Mouse (Mus musculus): ENCODE data around the gene Tdrd12. TPM values are rescaled to one million over a fixed set of nuclear protein-coding genes. Genes with fewer than 3 reads are reported as not detected.
"Not testable (repeated sequence)": the region's sequence is repeated elsewhere in the genome, so short reads cannot be mapped to it uniquely, and the experiment has no call there.

Gene Tdrd12
- total RNA-seq (2021): not detected

DNA sequence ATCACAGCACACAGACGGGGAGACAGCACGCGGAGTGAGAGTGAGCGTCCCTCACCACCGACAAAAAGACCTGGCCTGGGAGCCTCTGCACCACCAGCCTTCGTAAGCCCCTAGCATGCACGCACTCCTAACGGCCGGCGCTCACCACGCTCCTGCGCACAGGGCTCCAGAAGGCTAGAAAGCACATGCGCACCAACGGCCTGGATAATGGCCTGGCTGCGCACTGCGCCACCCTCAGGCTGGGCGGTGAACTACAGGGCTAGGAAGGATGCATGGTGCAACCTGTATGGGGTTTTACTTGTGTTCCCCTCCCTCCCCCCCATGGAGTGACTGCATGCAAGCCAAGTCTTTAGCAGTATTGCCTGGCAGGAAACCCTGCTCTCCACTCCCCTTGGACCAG, at the start of gene Tdrd12:
TSS of gene Tdrd12 (minus strand) at position 184 of the 400 bp plus-strand sequence.
- no peak for DNase-seq
- intact Hi-C loops (cut with DNase I): no loop called here

DNA sequence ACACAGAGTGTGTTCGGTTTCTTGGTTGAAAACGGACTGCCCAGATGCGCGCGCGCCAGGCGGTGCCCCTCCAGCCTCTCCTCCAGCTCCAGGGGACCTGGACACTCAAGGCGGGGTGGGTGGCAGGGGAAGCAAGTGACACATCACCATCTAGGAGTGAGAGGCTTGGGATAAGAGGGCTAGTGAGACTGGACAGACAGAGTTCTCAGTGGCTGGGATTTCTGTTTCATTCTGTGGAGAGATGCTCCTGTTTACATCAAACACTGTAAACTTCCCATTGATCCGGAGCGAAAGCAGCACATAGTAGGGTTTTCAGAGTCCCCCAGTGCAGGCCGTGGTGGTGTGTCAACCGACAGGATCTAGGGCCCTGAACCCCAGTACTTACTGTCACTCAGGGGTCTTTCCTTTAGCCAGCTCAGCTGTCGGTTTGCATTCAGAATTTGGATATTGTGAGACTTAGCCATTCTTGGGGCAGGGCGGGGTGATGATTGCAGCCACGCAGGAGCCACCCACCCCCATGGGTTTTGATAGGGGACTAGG, 49.4 kb upstream of the Tdrd12 start:
- intact Hi-C loops (cut with DNase I): loop anchor here (2.0 to 10.0 kb wide), 3 partner anchors 32 to 192 kb away; partner anchors contain the start of genes Cep89, Faap24 and Pdcd5

DNA sequence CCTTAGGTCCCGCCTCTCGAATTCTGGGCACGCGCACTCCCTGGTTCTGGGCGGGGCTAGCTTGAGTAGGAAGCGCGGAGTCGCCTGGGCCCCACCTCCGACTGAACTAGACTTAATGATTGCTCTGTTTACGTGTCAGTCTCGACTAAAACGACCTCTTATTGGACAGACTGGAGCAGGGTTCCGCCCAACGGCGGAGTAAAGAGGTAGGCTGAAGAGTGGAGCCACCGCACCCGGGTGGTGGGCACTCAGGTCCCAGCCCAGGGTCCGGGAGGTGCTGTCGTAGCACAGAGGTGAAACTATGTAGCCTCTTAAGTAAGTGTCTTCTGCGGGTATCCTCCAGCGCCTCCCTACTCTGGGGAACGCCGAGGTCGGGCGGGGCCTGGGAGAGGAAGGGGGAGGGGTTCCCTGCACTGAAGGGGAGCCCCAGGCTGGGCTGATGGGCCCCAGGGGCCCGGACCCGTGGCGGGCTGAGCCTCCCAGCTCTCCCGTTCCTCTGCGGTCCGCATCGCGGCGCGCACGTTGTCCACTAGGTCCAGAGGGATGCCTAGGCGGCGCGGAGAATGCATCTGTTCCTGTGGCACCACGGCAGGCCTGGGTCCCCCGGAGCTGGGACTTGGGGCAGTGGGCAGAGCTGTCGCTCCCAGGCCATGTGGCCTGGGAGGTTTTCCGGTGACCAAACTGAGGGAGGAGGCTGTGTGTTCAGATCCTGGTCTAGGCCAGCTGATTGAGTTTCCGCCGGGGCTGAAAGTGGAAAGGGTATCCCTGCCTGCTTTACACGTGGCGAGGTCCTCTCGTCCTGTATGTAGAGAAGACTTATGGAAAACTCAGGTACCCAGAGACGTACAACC, 48.7 kb upstream of the Tdrd12 start, which contains the start of gene Ankrd27:
TSS of gene Ankrd27 (plus strand) at position 190 of the 851 bp plus-strand sequence.
- intact Hi-C loops (cut with DNase I): loop anchor here (2.0 to 10.0 kb wide), 3 partner anchors 31 to 191 kb away; partner anchors contain the start of genes Cep89, Faap24 and Pdcd5
- DNase-seq: peak; percentile 94 to 96

More for the DNA sequence above, 49.4 kb upstream of the Tdrd12 start:
- DNase-seq: no peak

DNA sequence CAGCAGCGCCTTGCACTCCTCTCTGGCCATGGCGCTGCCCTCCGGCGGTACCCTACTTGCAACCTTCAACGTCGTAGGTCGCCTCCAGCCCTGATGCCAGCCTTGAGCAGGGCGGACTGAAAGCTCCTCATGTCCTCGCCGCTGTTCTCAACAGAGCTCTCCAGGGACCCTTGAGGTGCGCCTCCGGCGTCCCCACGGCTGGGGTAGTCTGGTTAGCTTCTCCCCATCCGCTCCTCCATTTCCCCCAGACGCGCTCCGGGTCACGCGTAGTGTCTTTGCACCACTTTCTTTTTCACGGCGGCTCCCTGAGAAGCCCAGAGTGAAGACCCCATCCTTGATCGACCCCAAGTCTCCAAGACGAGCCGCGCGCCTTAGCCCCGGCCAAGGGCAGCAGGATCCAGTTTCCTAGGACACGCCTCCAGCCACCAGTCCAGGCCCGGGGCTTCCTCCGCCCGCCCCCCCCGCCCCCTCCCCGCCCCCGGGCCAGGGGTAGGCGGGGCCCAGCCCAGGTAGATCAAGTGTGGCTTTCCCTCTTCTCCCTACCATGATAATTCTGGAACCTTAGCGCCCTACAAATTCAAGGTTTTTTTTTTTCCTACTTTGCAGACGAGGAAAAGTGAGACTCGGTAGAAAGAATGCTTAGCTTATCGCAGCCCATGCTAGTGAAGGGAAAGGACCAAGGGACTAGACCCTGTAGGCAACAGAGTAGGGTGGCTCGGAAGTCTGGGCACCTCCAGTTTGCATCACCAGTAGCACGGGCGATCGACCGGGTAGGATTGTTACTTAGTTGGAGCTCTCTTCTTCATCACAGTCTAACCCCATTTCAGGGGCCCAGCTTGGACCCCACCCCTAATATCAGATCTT, 47.9 kb upstream of the Tdrd12 start, which contains the start of gene Rgs9bp:
TSS of gene Rgs9bp (minus strand) at position 392 of the 864 bp plus-strand sequence.
- intact Hi-C loops (cut with DNase I): loop anchor here (2.0 to 10.0 kb wide), 3 partner anchors 31 to 191 kb away; partner anchors contain the start of genes Cep89, Faap24 and Pdcd5
- peak; percentile 31 to 39 for DNase-seq

DNA sequence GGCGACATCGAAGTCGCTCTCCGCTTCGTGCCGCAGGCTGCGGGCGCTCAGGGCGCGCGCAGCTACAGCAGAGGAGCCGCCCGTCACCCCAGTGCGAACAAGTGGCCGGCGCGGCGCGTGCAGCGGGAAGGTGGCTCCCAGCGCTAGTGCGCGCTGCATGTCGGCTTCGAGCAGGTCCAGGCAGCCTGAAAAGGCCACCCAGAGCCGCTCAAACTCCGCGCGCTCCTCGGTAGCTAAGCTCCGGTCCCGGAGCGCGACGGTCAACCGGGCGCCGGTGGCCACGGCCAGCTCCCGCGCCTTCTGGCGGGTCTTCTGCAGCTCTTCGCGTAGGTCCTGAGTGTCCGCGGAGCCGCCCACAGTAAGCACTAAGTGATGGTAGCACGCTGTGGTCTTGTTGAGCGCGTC, 47.2 kb upstream of the Tdrd12 start:
- intact Hi-C loops (cut with DNase I): loop anchor here (5.0 to 10.0 kb wide), 2 partner anchors 63 to 190 kb away; partner anchors contain the start of genes Cep89, Faap24 and Pdcd5
- DNase-seq: peak; percentile 23 to 40

DNA sequence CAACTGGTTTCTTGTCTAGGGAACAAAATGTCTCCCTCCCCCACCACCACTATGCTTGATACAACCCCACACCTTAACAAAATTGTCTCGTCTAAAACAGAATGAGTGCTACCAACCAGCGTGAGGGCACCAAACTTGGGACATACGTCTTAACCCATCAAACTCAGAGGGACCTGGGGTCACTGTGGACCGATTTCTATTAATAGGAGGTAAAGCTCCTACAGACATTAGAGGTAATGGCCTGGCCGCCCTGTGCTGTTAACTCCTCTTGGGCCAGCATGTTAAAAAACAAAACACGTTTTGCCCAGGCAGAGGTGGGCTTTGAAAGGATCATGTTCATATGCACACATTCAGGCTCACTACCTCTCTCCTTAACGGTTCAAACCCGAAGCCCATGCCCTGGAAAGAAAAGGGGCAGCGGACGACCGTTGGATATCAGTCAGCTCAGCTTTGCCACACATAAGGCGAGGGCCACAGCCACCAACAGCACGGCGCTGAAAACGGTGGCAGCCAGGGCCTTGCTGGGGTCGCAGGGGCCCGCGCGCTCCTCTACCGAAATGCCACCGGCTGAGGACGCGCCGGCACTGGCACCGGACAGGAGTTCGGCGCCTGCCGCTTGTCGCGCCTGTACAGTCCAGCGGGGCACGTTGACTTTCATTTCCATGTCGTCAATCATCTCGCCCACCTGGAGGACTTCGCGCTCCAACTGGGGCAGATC, 46.7 kb upstream of the Tdrd12 start:
- DNase-seq: peak in 1 of 2 experiments; percentile 5
- intact Hi-C loops (cut with DNase I): loop anchor here (10.0 kb wide), 1 partner anchor 189 kb away; the partner anchor contains the start of genes Cep89 and Faap24

DNA sequence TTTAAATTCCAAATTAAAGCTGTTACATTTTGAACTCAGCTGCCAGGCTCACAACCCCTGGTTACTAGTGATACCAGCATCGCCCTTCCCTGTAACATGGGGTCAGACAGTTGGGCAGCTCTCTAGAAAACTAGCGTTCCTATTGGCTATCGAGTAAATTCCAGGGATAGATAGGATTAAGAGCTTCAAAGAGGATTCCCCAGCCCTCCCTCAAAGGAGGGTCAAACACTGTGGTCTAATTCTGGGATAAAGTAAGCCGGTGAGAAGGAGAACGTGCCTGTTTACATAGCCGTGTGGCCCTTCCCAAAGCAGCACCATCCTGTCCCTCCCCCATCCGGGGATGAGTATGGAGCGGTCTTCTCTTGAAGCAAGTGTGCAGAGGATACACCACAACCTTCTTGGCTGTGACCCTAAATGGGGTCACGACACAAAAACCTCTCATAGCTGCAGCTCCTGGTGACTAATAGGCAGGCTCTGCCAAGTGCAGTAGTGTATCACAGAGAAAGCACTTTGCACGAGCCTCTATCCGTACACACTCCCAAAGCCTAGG, 46.0 kb upstream of the Tdrd12 start:
- intact Hi-C loops (cut with DNase I): loop anchor here (10.0 kb wide), 1 partner anchor 189 kb away; the partner anchor contains the start of genes Cep89 and Faap24
- DNase-seq: no peak

DNA sequence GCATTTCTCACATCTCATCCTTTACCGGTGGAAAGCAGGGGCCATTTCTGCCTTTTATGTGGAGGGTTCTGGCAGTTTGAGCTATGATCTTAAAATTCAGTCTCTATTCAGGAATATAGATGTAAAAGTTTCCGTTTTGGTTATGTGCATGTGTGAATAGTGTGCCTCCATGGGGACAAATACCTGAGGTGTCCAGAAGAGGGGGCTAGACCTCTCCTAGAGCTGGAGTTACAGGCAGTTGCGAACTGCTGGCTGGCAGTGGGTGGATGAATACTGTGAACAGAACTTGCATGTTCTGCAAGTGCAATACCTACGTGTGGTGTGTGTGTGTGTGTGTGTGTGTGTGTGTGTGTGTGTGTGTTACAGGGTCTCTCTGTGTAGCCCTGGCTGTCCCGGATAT, 45.2 kb upstream of the Tdrd12 start:
- intact Hi-C loops (cut with DNase I): loop anchor here (10.0 kb wide), 1 partner anchor 188 kb away; the partner anchor contains the start of genes Cep89 and Faap24
- DNase-seq: no peak

DNA sequence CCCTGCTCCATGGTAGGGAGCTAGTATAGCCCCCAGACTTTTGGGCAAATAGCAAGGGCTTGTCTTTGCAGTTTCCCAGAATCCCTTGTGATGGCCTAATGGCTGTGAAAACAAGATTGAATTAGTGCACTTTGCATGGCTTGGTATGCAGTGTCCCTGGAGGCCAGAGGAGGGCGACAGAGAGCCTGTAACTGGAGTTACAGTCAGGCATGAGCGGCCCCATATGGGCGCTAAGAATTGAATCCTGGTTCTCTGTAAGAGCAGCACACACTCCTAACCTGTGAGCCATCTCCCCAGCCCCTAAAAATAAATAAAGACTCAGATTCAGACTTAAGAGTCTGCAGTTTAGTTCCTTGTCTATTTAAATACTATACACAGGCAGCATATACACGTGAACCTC, 42.3 kb upstream of the Tdrd12 start:
- peak; percentile 13 to 55 for DNase-seq
- intact Hi-C loops (cut with DNase I): loop anchor here (10.0 kb wide), 1 partner anchor 185 kb away; the partner anchor contains the start of genes Cep89 and Faap24

DNA sequence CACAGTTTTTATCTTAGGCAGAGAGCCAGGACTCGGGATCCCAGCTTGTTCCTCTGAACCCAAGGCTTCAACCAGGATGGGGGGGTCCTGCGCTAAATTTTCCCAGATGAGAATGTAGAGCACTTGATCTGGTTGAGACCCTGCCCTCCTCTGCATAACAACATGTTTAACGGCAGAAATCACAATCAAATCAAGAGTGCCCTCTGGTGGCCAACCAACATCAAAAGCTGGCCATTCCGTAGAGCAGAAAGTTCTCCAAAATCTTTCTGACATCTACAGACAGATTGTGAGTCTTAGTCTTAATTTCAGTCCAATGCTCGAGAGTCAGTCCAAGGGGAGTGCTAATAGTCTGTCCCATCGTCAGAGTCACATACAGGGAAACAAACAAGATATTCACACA, 33.3 kb upstream of the Tdrd12 start:
- intact Hi-C loops (cut with DNase I): loop anchor here (2.0 kb wide), 1 partner anchor 24 kb away; no protein-coding TSS in a partner anchor
- DNase-seq: not testable (repeated sequence)

DNA sequence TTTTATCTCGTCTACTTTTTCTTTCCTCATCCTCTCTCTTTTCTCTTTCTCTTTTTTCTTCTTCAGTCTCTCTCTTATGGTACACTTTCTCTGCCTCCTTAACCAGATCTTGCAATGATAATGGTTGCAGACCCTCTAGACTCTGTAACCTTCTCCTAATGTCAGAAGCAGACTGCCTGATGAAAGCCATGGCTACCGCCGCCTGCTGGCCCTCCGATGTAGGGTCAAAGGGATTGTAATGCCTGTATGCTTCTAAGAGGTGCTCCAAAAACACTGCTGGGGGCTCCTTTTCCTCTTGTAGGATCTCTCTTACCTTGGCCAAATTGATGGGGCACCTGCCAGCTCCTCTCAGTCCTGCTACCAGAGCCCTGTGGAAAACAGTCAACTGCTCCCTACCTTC, 32.2 kb upstream of the Tdrd12 start:
- intact Hi-C loops (cut with DNase I): loop anchor here (2.0 kb wide), 1 partner anchor 23 kb away; no protein-coding TSS in a partner anchor
- not testable (repeated sequence) for DNase-seq

DNA sequence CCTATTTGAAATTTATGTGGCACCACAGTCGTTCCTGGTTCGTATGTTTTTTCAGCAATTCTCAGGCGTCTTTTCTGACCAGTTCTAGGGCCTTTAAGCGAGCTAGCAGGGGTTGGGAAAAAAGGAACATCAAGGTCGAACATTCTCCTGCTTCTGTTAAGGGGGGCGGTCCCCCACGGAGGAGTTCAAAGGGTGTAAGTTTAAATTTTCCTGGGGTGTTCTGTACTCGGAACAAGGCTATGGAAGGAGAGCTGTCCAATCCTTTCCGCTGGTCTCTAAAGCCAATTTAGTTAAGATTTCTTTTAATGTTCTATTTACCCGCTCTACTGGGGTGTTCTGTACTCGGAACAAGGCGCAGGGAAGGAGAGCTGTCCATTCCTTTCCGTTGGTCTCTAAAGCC, 28.4 kb upstream of the Tdrd12 start:
- DNase-seq; intact Hi-C loops (cut with DNase I): not testable (repeated sequence)

DNA sequence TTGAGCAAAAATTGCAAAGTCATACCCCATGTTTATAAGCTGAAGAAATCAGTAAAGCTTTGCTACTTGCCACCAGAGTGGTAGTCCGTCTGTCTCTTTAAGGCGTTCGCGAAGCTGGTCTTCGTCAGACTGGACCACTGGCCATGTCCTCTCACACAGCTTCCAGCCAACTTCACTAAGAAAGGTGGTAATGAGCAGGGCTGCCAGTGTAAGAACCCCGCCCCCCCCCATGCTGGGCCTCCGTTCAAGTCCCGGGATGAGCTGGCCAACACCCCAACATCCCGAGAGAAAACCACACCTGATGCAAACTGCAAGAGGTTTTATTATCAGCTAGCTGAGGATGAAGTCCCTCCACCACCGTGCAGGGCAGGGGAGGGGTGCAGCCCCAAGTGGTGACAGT, 27.3 kb upstream of the Tdrd12 start:
- intact Hi-C loops (cut with DNase I); DNase-seq: not testable (repeated sequence)

DNA sequence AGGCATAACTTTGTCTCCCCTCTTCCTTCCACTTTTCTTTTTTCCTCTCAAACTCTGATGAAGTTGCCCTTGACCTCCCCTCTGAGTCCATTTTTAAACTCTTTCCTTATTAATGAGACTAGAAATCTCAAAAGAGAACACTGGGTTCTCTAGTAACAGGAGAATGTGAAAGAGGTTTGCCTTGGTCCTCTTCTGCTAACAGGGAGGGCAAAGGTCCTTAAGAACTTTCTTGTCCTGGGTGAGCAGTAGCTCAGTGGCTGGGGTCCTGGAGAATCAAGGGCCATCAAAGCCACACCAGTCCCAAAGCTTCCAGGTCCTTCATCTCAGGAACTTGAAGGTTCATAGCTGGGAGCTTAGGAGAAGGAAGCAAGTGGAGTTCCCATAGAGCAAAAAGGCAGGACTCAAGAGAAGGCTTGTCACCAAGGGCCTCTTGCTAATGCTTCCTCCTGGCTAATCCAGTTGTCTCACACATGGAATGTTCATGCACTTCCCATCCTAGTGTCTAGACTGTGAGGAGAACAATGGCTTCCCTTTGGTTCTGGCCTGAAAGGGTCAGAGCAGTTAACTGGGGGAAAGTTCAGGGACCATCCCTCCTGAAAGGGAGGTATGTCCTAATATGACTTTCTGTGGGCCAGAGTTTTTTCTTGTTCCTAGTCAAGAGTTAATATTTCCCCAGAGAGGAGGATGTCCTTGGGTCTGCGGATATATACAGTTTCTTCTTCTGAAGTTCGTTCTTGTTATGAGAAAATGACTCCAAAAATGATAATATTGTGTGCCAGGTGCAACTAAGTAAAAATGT, 26.7 kb upstream of the Tdrd12 start:
- no peak for DNase-seq
- intact Hi-C loops (cut with DNase I): no loop called here

DNA sequence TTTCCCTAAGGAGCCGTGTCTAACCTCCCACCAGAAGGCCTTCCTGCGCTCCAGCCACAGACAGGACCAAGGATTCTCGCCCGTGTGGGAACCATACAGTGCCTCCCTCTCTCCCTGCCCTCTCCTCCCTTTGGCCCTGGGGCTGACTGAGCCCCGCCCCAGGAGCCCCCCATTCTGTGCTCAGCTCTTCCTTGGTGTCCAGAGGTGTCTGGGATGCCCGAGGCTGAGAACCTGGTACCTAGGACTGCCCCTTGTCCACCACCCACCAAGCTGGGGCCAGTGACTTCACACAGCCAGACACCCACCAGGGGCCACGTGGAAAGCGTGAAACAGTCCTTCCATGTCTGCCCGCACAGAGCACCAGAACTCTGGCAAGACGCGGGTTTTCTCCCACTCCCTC, 25.5 kb upstream of the Tdrd12 start:
- DNase-seq: no peak

DNA sequence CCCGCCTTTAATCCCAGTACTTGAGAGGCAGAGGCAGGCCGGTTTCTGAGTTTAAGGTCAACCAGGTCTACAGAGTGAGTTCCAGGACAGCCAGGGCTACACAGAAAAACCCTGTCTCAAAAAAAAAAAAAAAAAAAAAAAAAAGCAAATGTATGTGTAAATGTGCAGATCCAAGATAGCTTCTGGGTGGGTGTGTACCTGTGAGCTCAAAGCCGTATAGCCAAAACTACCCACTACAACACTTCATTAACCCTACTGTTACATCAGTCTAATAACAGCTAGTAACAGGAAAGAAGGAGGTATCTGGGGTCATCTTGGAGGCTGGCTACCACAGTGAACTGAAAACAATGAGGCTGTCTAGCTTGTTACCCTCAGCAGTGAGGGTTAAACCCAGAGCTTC, 22.3 kb upstream of the Tdrd12 start:
- intact Hi-C loops (cut with DNase I): loop anchor here (5.0 to 10.0 kb wide), 2 partner anchors 195 to 243 kb away; partner anchors contain the start of genes Dpy19l3 and Gpatch1
- DNase-seq: no peak

More for the DNA sequence above, 25.5 kb upstream of the Tdrd12 start:
- intact Hi-C loops (cut with DNase I): no loop called here

DNA sequence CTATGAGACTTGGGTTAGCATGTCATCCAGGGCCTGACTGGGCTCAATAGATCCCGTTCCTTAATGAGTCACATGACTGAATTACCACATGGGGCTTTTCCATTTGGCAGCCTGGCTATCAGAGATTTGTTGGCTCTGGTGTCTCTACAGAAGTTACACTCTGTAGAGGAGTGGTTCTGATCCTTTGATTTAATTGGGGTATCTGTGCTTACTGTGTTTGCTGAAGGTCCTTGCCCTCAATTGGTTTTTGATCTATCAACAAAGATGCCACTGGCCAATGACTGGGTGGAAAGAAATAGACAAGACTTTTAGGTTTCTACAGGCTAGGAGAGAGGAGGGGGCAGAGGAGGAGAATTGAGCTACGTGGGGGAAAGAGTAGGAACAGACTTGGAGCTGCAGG, 21.1 kb upstream of the Tdrd12 start:
- DNase-seq: no peak
- intact Hi-C loops (cut with DNase I): loop anchor here (5.0 to 10.0 kb wide), 2 partner anchors 196 to 241 kb away; partner anchors contain the start of genes Dpy19l3 and Gpatch1

DNA sequence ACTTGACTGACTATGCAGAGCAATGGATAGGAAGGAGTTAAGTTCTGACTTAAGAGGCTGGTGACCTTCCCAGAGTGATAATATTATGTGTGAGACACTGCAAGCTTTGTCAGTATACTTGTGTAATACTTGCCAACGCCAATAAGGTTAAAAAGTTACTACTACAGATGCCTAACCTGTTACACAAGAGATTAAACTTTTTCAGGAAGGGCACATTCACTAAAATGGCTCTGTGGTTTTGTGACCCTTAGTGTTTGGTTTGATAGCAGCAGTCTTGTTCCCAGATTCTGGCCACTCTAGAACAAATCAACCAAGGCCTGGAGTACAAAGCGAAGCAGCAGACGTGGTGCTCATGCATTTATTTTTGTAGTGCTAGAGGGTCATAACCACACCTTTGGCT, 20.0 kb upstream of the Tdrd12 start:
- intact Hi-C loops (cut with DNase I): loop anchor here (5.0 to 10.0 kb wide), 2 partner anchors 197 to 240 kb away; partner anchors contain the start of genes Dpy19l3 and Gpatch1
- no peak for DNase-seq

Data from heart, postnatal 36 days (tissue).